Mouse (Mus musculus): ENCODE measurements around the gene Tfe3.
"Not testable (repeated sequence)": the region's sequence is repeated elsewhere in the genome, so short reads cannot be mapped to it uniquely, and the experiment has no call there.

DNA sequence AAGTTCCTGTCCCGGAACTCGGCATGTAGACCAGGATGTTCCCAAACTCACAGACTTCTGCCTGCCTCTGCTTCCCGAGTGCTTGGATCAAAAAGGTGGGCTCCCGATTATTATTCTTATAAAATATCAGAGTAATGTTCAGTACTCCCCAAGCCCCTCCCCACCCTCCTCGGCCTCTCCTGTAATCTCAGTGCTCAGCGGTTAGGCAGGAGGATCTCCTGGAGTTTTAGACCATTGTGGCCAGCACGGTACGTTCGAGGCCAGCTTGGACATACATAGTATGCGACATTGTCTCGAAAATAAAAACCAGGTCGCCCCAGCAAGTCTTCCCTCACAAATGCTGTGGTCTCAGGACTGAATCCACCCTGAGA lies 48.6 kb upstream of the Tfe3 start:
- not testable (repeated sequence) for TF ChIP-seq CTCF (IDR thresholded peaks at IDR 0.05; ENCODE audit: low read depth); EP300 (optimal IDR thresholded peaks at IDR 0.05)

Data from stomach, postnatal 0 days (tissue).